Mouse (Mus musculus): ENCODE results near the gene Mchr1. TPM values are rescaled to one million over a fixed set of nuclear protein-coding genes. Genes with fewer than 3 reads are reported as not detected.
A peak's percentile ranks its signal among the peaks of the same experiment; 100 is the strongest.

The Mchr1 gene
- total and polyA plus RNA-seq, 3 experiments, result not detected

- TF ChIP-seq NELFE (IDR thresholded peaks at IDR 0.05; ENCODE audit: low read depth, low read length) (no peak), EP300 (IDR thresholded peaks at IDR 0.05; ENCODE audit: low read length) (peak; percentile 93), ELF1 (IDR thresholded peaks at IDR 0.05; ENCODE audit: low read depth, low read length) (no peak), BHLHE40 (IDR thresholded peaks at IDR 0.05; ENCODE audit: low read depth, low read length) (peak; percentile 5; the same call in 1 of the 2 replicates), CHD1 (IDR thresholded peaks at IDR 0.05; ENCODE audit: low read depth, low read length) (no peak)
Observed at GRCm38 (mm10) chr15:81210496-81210895, 24.8 kb upstream of the Mchr1 start (continued).

- TF ChIP-seq TBP (conservative IDR thresholded peaks at IDR 0.05; ENCODE audit: low read depth, low read length) (0 out of 2 replicates have a peak, but pooled peaks have one; percentile 11), MAX (IDR thresholded peaks at IDR 0.05; ENCODE audit: low read length) (no peak)
- DNase-seq (ENCODE audit: extremely low read depth), result no peak
- Histone ChIP-seq H3K4me2 (ENCODE audit: insufficient read depth, low read depth, poor library complexity, severe bottlenecking) (no peak overlapping the region), H3K27ac (ENCODE audit: insufficient read depth, low read depth) (no peak overlapping the region), H3K4me3 (replicated peaks in 1 of 3; ENCODE audit: low read depth in 2 of 3, low read length in 2 of 3, poor library complexity in 1 of 3) (no peak overlapping the region), H3K9me3 (replicated peaks; ENCODE audit: low read length) (peaks cover 8% of the 10 kb centered on the region), H3K27me3 (replicated peaks) (no peaks in the 10 kb centered on the region), H3K9ac (ENCODE audit: insufficient read depth, low read depth) (no peak overlapping the region), H3K36me3 (replicated peaks in 1 of 2; ENCODE audit: control insufficient read depth in 1 of 2, insufficient read depth in 1 of 2, low read length in 1 of 2) (no peaks in the 10 kb centered on the region), H3K4me1 (ENCODE audit: control insufficient read depth in 1 of 2, insufficient read depth in 2 of 2) (peaks cover 7 to 20% of the 10 kb centered on the region in 2 experiments), H3K79me2 (replicated peaks; ENCODE audit: control insufficient read depth, extremely low read depth, insufficient read depth, poor library complexity, severe bottlenecking) (no peaks in the 10 kb centered on the region)
- dilution Hi-C loops (cut with MboI; ENCODE audit: extremely low pct_ligation_motif_present, extremely low pct_unique_long_range_greater_than_20kb, low sequenced_read_pairs), result no loop called here
- in situ Hi-C loops (cut with MboI; ENCODE audit: low pct_ligation_motif_present, low pct_unique_long_range_greater_than_20kb, low sequenced_read_pairs), result no loop called here
Observed at GRCm38 (mm10) chr15:81212976-81213375, 22.3 kb upstream of the Mchr1 start.

DNA sequence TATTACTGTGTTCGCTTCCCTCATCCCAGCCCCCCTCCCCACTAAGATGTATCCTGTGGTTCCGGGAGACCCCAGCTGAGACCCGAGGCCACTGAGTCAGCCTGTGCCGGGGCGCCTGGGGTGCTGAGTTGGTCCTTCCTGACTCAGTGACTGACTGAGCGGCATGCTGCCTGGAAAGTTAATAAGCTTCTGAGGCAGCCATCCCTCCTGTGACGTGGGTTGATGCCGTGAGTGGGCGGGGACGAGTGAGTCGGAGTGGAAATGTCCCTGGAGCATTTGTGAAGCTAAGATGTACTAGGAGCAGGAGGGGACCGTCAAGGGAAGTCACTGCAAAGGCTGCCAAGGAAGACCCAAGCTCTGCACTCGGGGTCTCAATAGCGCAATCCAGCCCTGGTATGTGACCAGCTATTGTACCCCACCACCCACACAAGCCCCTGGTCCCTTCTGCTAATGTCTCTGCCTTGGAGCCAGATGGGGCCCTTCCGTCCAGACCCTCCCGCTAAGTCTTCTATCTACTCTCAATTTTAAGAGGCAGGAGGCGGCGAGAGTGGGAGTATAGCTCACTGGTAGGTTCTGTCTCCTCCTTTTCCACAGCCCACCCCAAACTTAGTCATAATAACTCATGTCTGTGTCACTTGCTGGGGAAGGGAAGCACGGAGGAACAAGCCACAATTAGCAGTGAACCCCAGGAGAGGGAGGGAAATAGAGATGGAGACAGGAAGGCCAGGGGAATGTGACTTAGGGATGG, 18.2 kb upstream of the Mchr1 start:
- in situ Hi-C loops (cut with MboI; ENCODE audit: low pct_ligation_motif_present, low pct_unique_long_range_greater_than_20kb, low sequenced_read_pairs), result no loop called here
- H3K27ac ChIP-seq (ENCODE audit: insufficient read depth, low read depth), result no peak overlapping the region
- no peak overlapping the region for H3K9ac ChIP-seq (ENCODE audit: insufficient read depth, low read depth)
- no peaks in the 10 kb centered on the region for H3K36me3 ChIP-seq (replicated peaks in 1 of 2; ENCODE audit: control insufficient read depth in 1 of 2, insufficient read depth in 1 of 2, low read length in 1 of 2)
- DNase-seq (ENCODE audit: extremely low read depth), result no peak
- H3K4me3 ChIP-seq (replicated peaks in 1 of 3; ENCODE audit: low read depth in 2 of 3, low read length in 2 of 3, poor library complexity in 1 of 3), result no peak overlapping the region
- dilution Hi-C loops (cut with MboI; ENCODE audit: extremely low pct_ligation_motif_present, extremely low pct_unique_long_range_greater_than_20kb, low sequenced_read_pairs), result no loop called here
- peaks cover 3 to 4% of the 10 kb centered on the region in 2 experiments; a peak in 1 of 4 replicates for H3K4me1 ChIP-seq (ENCODE audit: control insufficient read depth in 1 of 2, insufficient read depth in 2 of 2)
- no peak overlapping the region for H3K4me2 ChIP-seq (ENCODE audit: insufficient read depth, low read depth, poor library complexity, severe bottlenecking)
- TF ChIP-seq MAX (IDR thresholded peaks at IDR 0.05; ENCODE audit: low read length) (no peak), JUND (conservative IDR thresholded peaks at IDR 0.05; ENCODE audit: low read depth, low read length) (no peak), CHD1 (IDR thresholded peaks at IDR 0.05; ENCODE audit: low read depth, low read length) (no peak), BHLHE40 (IDR thresholded peaks at IDR 0.05; ENCODE audit: low read depth, low read length) (no peak), EP300 (IDR thresholded peaks at IDR 0.05; ENCODE audit: low read length) (no peak), JUN (IDR thresholded peaks at IDR 0.05; ENCODE audit: insufficient read depth, low read depth, low read length) (no peak), MAFK (IDR thresholded peaks at IDR 0.05; ENCODE audit: insufficient replicate concordance, low read length) (no peak)
- peaks cover 5% of the 10 kb centered on the region for H3K9me3 ChIP-seq (replicated peaks; ENCODE audit: low read length)
- H3K27me3 ChIP-seq (replicated peaks), result no peaks in the 10 kb centered on the region
- no peaks in the 10 kb centered on the region for H3K79me2 ChIP-seq (replicated peaks; ENCODE audit: control insufficient read depth, extremely low read depth, insufficient read depth, poor library complexity, severe bottlenecking)

All from CH12.LX (cell line).